Mouse (Mus musculus): ENCODE results near the gene Alg9.
"Not testable (repeated sequence)": the region's sequence is repeated elsewhere in the genome, so short reads cannot be mapped to it uniquely, and the experiment has no call there.

Gene Alg9

DNA sequence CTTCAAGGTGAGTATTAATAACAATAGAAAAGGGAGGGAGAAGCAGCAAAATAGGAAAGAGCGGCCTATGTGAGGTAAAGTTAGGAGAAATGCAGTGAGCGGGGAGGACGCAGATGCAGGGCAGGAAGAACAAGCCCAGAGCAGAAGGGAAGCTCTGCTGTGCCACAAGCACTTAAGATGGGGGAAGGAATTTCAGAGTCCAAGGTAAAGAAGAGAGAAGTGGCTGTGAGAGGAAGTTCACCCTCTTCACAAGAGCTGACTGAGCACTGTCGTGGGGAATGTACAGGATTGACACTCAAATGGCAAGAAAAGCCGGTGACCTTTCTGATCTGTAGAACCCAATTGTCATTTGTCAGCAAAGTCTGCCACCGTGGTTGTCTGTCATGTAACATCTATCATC lies 43.2 kb downstream of the Alg9 start:
- DNase-seq = no peak

DNA sequence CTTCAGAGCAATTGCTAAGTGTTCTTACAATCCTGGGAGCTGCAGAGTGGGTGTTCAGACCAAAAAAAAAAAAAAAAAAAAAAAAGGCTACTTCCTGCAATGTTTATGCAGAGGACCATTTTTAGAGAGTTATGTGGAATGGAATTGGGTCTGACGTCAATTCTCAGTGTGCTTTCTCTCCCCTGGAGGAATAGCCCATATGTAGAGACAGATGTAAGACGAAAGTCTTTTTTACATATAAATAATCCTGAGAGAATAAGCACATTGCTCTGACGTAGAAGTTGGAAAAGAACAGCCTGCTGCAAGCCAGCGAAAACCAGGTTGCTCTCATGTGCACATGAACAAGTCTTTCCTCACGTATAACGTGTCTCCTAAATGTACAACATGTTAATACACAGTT lies 44.9 kb downstream of the Alg9 start:
- DNase-seq = no peak

- DNase-seq = no peak
Observed at GRCm38 (mm10) chr9:50821651-50822050, 46.8 kb downstream of the Alg9 start.

GRCm38 (mm10) chr9:50822216-50822615 lies 47.4 kb downstream of the Alg9 start:
- DNase-seq = no peak

DNA sequence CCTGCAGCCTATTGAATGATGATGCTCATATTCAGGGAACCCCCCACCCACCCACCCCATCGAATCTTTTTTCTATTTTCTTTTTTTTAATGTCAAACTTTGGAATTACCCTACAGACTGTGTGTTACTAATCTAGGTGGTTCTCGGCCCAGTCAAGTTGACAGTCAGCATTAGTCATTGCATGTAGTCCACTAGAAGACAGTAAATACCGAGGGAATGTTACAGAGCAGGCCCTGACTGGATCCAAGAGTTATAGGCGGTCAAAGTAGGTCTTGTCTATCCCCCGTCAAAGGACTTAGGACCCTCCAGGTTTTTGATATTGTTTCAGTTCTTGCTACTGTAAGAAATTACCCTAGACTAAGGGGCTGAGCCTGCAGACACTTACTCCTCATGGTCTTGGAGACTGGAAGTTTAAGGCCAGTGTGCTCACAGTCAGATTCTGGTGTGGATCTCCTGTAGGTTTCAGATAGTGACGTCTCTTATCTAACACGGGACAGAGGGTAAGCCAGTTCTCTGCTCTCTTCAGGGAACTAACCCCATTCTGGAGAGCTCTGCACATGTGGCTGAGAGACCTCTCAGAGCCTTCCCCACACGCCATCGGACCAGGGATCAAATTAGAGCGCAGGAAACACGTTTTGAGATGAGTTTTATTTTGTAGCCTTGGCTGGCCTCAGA lies 49.1 kb downstream of the Alg9 start:
- DNase-seq = no peak

- no peak for DNase-seq
Observed at GRCm38 (mm10) chr9:50831514-50831913, 56.7 kb downstream of the Alg9 start.

DNA sequence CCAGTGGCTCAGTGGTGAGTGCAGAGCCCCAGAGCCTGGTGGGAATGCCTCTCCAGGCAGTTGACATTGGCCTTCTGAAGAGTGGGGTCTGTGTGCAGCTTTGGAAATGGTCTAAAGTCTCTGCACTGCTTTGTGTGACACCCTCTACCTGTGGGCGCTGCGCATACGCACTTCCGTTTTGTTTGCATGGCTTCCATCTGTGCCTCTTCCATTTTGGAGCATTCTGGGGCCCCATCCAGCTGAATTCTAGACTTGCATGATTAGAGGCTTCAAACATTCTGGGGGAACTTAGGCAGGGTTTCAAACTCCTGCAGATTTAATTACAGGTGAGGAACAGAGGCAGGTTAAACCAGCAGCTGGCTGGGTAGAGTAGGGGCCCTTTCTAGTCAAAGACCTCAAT lies 57.3 kb downstream of the Alg9 start:
- DNase-seq = no peak

DNA sequence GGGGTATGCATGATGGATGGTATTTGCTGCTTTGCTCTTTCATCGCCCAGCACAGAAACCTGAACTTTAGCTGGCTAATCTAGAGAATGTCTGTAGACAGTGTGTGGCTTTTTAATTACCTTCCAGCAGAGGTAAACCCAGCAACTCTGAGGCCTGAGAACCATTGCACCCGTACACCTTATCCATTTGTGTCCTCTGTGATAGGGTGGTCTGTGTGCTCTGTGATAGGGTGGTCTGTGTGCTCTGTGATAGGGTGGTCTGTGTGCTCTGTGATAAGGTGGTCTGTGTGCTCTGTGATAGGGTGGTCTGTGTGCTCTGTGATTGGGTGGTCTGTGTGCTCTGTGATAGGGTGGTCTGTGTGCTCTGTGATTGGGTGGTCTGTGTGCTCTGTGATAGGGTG lies 57.8 kb downstream of the Alg9 start:
- not testable (repeated sequence) for DNase-seq

- DNase-seq = no peak
Observed at GRCm38 (mm10) chr9:50833786-50834185, 59.0 kb downstream of the Alg9 start.

GRCm38 (mm10) chr9:50835068-50835705 lies 60.4 kb downstream of the Alg9 start:
- no peak for DNase-seq

GRCm38 (mm10) chr9:50836097-50836496 lies 61.3 kb downstream of the Alg9 start:
- DNase-seq = no peak

GRCm38 (mm10) chr9:50841079-50841789 lies 66.4 kb downstream of the Alg9 start:
- no peak for DNase-seq

DNA sequence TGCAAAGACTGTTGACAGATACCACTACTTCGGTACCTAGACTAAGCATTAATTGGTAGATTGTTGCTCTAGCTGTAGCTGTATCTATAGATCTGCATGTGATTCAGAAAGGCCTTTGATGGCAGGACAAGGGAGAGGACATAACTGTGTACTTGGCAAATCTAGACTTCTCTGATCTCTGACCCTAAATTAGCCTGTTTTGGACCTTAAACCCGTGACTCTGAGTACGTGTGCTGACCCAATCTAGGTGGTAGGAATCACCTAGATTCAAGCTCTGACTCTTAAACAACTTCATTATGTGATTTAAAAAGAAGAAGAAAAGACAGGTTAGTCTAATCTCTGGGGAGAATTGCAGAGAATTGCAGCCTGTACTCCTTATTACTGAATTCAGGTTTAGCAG lies 70.3 kb downstream of the Alg9 start, which contains the start of gene Ppp2r1b:
TSS of gene Ppp2r1b (plus strand) at position 221 of the 400 bp plus-strand sequence.
- DNase-seq = no peak

DNA sequence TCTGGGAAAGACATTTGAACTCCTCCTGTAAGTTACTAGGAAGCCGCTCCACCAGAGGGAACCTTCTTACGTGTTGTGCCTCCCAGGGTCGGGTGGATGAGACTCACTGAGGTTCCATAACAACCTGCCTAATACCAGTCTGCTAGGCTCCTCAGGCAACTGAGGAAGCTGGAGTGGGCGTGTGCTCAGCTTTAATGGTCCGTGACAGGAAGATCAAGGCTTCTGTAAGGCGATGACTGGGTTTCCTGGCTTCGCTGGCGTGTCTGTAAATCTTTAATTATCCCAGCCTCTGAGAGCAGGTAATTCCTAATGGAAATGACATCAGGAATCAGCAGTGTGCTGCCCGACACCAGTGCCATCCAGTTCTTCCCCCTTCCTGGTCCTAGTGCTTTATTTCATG lies 70.7 kb downstream of the Alg9 start:
- DNase-seq = peak; percentile 79

DNA sequence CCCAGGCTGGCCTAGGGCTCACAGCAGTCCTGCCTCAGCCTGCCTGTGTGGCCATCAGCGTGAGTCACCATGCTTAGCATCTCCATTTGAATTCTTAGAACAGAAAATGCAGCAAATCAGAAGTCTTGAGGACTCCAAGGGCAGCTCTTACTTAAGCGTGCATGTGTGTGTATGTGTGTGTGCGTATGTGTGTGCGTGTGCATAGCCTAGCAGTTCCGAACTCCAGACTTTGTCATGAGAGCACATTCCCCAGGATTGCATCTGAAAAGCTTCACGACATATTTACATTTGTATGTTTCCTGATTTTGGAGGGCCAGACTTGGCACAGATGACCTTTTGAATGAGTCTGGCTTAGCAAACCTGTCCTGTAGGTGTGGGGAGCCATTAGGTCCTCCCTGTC lies 72.3 kb downstream of the Alg9 start:
- no peak for DNase-seq

GRCm38 (mm10) chr9:50847606-50848368 lies 73.0 kb downstream of the Alg9 start:
- peak; percentile 37 for DNase-seq

GRCm38 (mm10) chr9:50848821-50849220 lies 74.0 kb downstream of the Alg9 start:
- peak; percentile 62 for DNase-seq

GRCm38 (mm10) chr9:50849249-50849648 lies 74.4 kb downstream of the Alg9 start:
- peak; percentile 91 for DNase-seq

DNA sequence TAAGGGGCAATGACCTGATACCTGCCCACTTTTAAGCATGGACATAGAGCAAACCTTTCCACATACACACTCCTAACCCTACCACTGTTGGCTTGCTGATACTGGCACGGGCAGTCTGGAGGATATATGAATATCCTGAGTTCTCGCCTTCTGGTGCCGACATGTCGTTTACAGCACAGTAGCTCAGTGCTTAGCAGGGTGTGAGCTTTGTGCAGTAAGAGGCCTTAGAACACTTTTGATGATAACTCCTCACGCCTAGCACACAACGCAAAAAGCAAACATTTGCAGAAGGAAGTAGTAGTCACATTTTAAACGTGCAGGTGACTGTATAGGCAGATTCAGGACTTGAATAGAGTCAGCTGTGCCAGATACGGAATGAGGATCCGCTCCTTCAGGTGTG lies 74.9 kb downstream of the Alg9 start:
- DNase-seq = no peak

DNA sequence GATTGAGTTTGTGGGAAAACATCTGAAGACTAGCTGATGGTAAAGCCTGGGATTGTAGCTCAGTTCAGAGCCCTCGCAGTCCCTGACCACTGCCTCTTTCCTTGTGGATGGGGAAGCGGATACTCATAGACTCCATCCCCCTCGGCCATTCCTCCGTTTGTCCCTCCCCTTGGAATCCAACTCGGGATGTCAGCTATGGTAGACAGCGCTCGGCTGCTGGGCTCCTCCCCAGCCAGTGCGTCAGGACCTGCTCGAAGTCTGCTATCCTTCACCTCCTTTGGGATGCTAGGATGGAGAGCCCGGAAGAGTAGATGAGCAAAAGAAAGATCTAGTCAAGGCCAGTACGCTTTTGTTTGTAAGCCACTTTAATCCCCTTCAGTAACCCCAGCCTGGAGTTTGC lies 75.5 kb downstream of the Alg9 start:
- no peak for DNase-seq

- DNase-seq = no peak
Observed at GRCm38 (mm10) chr9:50850713-50851112, 75.9 kb downstream of the Alg9 start.

DNA sequence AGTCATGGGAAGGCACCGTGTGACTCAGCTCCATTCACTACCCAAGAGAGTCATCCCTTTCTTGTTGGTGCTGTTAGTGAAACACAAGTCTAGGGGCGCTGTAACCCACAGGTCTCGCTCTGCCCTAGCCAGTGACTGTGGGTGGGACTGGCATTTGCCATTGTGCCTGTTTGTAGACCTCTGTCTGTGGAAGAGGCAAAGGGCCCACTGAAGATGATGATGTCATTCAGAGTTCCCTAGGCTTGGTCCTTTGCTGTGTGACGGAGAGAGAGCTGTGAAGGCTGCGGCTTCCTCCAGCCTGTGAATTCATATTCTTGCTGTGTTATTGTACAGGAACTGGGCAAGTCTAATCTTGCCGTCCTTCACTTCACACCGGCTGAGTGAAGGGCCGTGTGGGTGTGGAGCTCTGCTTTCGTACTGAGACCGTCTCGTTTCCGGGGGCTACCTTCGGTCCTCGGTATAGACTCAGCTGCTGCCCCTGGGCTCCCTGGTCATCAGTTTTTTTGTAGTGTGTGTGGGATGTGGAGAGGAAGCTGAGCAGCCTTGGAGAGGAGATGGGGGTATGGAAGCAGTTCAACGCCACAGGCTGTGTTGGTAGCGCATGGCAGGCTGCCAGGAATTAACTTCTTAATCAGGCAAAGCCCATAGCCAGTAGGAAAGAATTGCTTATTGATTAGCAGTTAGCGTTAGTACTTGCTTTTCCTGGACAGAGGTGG lies 78.0 kb downstream of the Alg9 start:
- no peak for DNase-seq

GRCm38 (mm10) chr9:50854376-50854775 lies 79.6 kb downstream of the Alg9 start:
- no peak for DNase-seq

All from kidney, postnatal 14 days (tissue).